Mouse (Mus musculus): ENCODE measurements around the gene B230307C23Rik.
"Not testable (repeated sequence)": the region's sequence is repeated elsewhere in the genome, so short reads cannot be mapped to it uniquely, and the experiment has no call there.

Gene B230307C23Rik

GRCm38 (mm10) chr16:97997383-97997731, 242 bp downstream of the B230307C23Rik start:
- DNase-seq (ENCODE audit: low read depth, low spot score) = not testable (repeated sequence)

- DNase-seq (ENCODE audit: low read depth, low spot score) = peak; percentile 26
Measured at GRCm38 (mm10) chr16:98022081-98022480, 25.0 kb downstream of the B230307C23Rik start.

- peak; percentile 88 for DNase-seq (ENCODE audit: low read depth, low spot score)
Measured at GRCm38 (mm10) chr16:98022657-98023345, 25.7 kb downstream of the B230307C23Rik start.

GRCm38 (mm10) chr16:98026186-98026585, 29.1 kb downstream of the B230307C23Rik start:
- DNase-seq (ENCODE audit: low read depth, low spot score) = not testable (repeated sequence)

- DNase-seq (ENCODE audit: low read depth, low spot score) = not testable (repeated sequence)
Measured at GRCm38 (mm10) chr16:98034971-98035370, 37.9 kb downstream of the B230307C23Rik start.

GRCm38 (mm10) chr16:98041676-98042075, 44.6 kb downstream of the B230307C23Rik start:
- DNase-seq (ENCODE audit: low read depth, low spot score) = peak; percentile 65

GRCm38 (mm10) chr16:98079382-98079781, 82.3 kb downstream of the B230307C23Rik start:
- DNase-seq (ENCODE audit: low read depth, low spot score) = not testable (repeated sequence)

GRCm38 (mm10) chr16:98081140-98081539, 84.0 kb downstream of the B230307C23Rik start:
- peak; percentile 33 for DNase-seq (ENCODE audit: low read depth, low spot score)

Data from A20 (cell line).